Mouse (Mus musculus): ENCODE measurements at regions not wholly inside any gene's neighbourhood (a gene's known extent, or its start where the extent isn't known, plus 50 kb on each side); places are given as distances from the start of the nearest gene placed in this dataset.

DNA sequence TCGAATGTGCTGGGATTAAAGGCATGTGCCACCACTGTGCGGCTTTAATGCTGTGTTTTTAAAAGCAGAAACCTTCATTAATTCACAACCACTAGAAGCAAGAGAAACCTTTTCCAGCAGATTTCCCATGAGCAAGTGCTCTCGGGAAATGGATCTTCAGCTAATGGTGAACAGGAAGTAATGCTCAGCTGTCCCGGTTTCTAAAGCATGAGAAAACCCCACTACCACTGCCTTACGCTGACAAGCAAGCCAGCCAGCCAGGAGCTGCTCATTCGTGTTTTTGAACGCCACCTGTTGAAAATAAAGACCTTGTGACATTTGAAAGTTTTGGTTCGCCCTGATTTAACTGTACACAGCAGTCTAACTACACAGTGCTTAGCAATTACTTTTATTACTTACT, 1324.7 kb upstream of the Zeb2 start:
- TF ChIP-seq E2F4 (IDR thresholded peaks at IDR 0.05; ENCODE audit: insufficient read depth) (no peak), USF1 (IDR thresholded peaks at IDR 0.05; ENCODE audit: low read depth) (peak; percentile 12)
- H3K4me2 ChIP-seq (ENCODE audit: low read depth) = peak overlapping the region; percentile 98
- H3K4me3 ChIP-seq = peak overlapping the region; percentile 14
- no peak overlapping the region for H3ac ChIP-seq (ENCODE audit: control insufficient read depth, insufficient read length)
- no peaks in the 10 kb centered on the region for H3K27me3 ChIP-seq (ENCODE audit: control insufficient read depth, insufficient read depth, insufficient read length)
- no peaks in the 10 kb centered on the region for H3K79me2 ChIP-seq (ENCODE audit: control insufficient read depth, insufficient read depth)
- no peaks in the 10 kb centered on the region for H3K36me3 ChIP-seq (ENCODE audit: control insufficient read depth, insufficient read depth)

- H3ac ChIP-seq (ENCODE audit: control insufficient read depth, insufficient read length) = no peak overlapping the region
- no peaks in the 10 kb centered on the region for H3K79me2 ChIP-seq (ENCODE audit: control insufficient read depth, insufficient read depth)
- H3K27me3 ChIP-seq (ENCODE audit: control insufficient read depth, insufficient read depth, insufficient read length) = no peaks in the 10 kb centered on the region
- H3K4me2 ChIP-seq (ENCODE audit: low read depth) = peak overlapping the region; percentile 98
- TF ChIP-seq POLR2A (IDR thresholded peaks at IDR 0.05; ENCODE audit: insufficient read length, low read depth) (no peak), SRF (IDR thresholded peaks at IDR 0.05; ENCODE audit: control insufficient read depth, insufficient read length, low read depth) (no peak), E2F4 (IDR thresholded peaks at IDR 0.05; ENCODE audit: insufficient read depth) (no peak), MAX (IDR thresholded peaks at IDR 0.05; ENCODE audit: low read depth) (no peak), TCF3 (IDR thresholded peaks at IDR 0.05; ENCODE audit: insufficient read length, low read depth) (no peak), REST (IDR thresholded peaks at IDR 0.05; ENCODE audit: insufficient read depth, insufficient read length) (no peak), MYOG (IDR thresholded peaks at IDR 0.05; ENCODE audit: control insufficient read depth in 1 of 3, insufficient read depth in 1 of 3, insufficient read length in 2 of 3, low read depth in 2 of 3) (no peak), TCF12 (IDR thresholded peaks at IDR 0.05; ENCODE audit: insufficient read depth, poor library complexity, severe bottlenecking) (no peak), CEBPB (IDR thresholded peaks at IDR 0.05; ENCODE audit: insufficient read depth, poor library complexity, severe bottlenecking) (no peak), MYOD1 (IDR thresholded peaks at IDR 0.05; ENCODE audit: control insufficient read depth in 1 of 3, insufficient read length in 2 of 3, low read depth in 2 of 3) (no peak), USF1 (IDR thresholded peaks at IDR 0.05; ENCODE audit: low read depth) (no peak)
- no peak overlapping the region for H3K4me3 ChIP-seq
- H3K36me3 ChIP-seq (ENCODE audit: control insufficient read depth, insufficient read depth) = no peaks in the 10 kb centered on the region
Observed at GRCm38 (mm10) chr2:46441348-46441747, 1324.2 kb upstream of the Zeb2 start.

- Histone ChIP-seq H3K79me2 (ENCODE audit: control insufficient read depth, insufficient read depth) (no peaks in the 10 kb centered on the region), H3K36me3 (ENCODE audit: control insufficient read depth, insufficient read depth) (no peaks in the 10 kb centered on the region), H3K4me3 (no peak overlapping the region), H3K27me3 (ENCODE audit: control insufficient read depth, insufficient read depth, insufficient read length) (no peaks in the 10 kb centered on the region), H3ac (ENCODE audit: control insufficient read depth, insufficient read length) (no peak overlapping the region), H3K4me2 (ENCODE audit: low read depth) (no peak overlapping the region)
- no peak for TF ChIP-seq CEBPB (IDR thresholded peaks at IDR 0.05; ENCODE audit: insufficient read depth, poor library complexity, severe bottlenecking)
- no peak for TF ChIP-seq E2F4 (IDR thresholded peaks at IDR 0.05; ENCODE audit: insufficient read depth)
Observed at GRCm38 (mm10) chr2:46440038-46440437, 1322.8 kb upstream of the Zeb2 start.

- H3K79me2 ChIP-seq (ENCODE audit: control insufficient read depth, insufficient read depth) = no peaks in the 10 kb centered on the region
- H3K4me2 ChIP-seq (ENCODE audit: low read depth) = no peak overlapping the region
- no peaks in the 10 kb centered on the region for H3K27me3 ChIP-seq (ENCODE audit: control insufficient read depth, insufficient read depth, insufficient read length)
- H3K36me3 ChIP-seq (ENCODE audit: control insufficient read depth, insufficient read depth) = no peaks in the 10 kb centered on the region
- no peak overlapping the region for H3ac ChIP-seq (ENCODE audit: control insufficient read depth, insufficient read length)
- TF ChIP-seq MAX (IDR thresholded peaks at IDR 0.05; ENCODE audit: low read depth) = no peak
- TF ChIP-seq POLR2A (IDR thresholded peaks at IDR 0.05; ENCODE audit: insufficient read length, low read depth) = no peak
- TF ChIP-seq TCF12 (IDR thresholded peaks at IDR 0.05; ENCODE audit: insufficient read depth, poor library complexity, severe bottlenecking) = no peak
- TF ChIP-seq TCF3 (IDR thresholded peaks at IDR 0.05; ENCODE audit: insufficient read length, low read depth) = no peak
- TF ChIP-seq MYOG (IDR thresholded peaks at IDR 0.05; ENCODE audit: control insufficient read depth in 1 of 3, insufficient read depth in 1 of 3, insufficient read length in 2 of 3, low read depth in 2 of 3) = no peak
- no peak for TF ChIP-seq SRF (IDR thresholded peaks at IDR 0.05; ENCODE audit: control insufficient read depth, insufficient read length, low read depth)
- no peak for TF ChIP-seq USF1 (IDR thresholded peaks at IDR 0.05; ENCODE audit: low read depth)
- no peak for TF ChIP-seq E2F4 (IDR thresholded peaks at IDR 0.05; ENCODE audit: insufficient read depth)
- H3K4me3 ChIP-seq = no peak overlapping the region
Observed at GRCm38 (mm10) chr2:46418281-46418680, 1301.1 kb upstream of the Zeb2 start.

DNA sequence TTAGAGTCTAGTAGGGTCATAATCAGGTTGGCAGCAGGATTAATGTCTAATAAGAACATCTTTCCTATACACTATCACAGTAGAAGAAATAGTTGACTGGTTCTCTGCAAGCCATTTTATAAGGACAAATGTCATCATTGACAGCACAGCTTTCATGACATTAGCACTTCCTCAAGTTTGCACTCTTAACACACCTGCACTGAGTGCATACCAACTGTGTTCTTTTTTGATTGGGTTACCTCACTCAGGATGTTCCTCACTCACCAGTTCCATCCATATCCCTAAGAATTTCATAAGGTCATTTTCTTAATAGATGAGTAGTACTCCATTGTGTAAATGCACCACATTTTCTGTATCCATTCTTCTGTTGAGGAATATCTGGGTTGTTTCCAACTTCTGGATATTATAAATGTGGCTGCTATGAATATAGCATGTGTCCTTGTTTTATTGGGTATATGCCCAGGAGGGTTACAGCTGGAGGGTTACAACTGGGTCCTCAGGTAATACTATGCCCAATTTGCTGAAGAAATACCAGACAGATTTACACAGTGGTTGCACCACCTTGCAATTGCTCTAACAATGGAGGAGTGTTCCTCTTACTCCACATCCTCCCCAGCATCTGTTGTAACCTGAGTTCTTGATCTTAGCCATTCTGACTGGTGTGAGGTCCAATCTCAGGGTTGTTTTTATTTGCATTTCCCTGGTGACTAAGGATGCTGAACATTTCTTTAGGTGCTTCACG, 1285.3 kb upstream of the Zeb2 start:
- Histone ChIP-seq H3ac (ENCODE audit: control insufficient read depth, insufficient read length) (no peak overlapping the region), H3K27me3 (ENCODE audit: control insufficient read depth, insufficient read depth, insufficient read length) (no peaks in the 10 kb centered on the region), H3K4me2 (ENCODE audit: low read depth) (no peak overlapping the region), H3K4me3 (no peak overlapping the region), H3K79me2 (ENCODE audit: control insufficient read depth, insufficient read depth) (no peaks in the 10 kb centered on the region), H3K36me3 (ENCODE audit: control insufficient read depth, insufficient read depth) (no peaks in the 10 kb centered on the region)
- TF ChIP-seq SRF (IDR thresholded peaks at IDR 0.05; ENCODE audit: control insufficient read depth, insufficient read length, low read depth) (no peak), POLR2AphosphoS2 (IDR thresholded peaks at IDR 0.05; ENCODE audit: insufficient read length, low read depth) (no peak), MYOG (IDR thresholded peaks at IDR 0.05; ENCODE audit: control insufficient read depth in 1 of 3, insufficient read depth in 1 of 3, insufficient read length in 2 of 3, low read depth in 2 of 3) (no peak), POLR2A (IDR thresholded peaks at IDR 0.05; ENCODE audit: insufficient read length, low read depth) (no peak), MYOD1 (IDR thresholded peaks at IDR 0.05; ENCODE audit: control insufficient read depth in 1 of 3, insufficient read length in 2 of 3, low read depth in 2 of 3) (no peak), REST (IDR thresholded peaks at IDR 0.05; ENCODE audit: insufficient read depth, insufficient read length) (no peak), TCF3 (IDR thresholded peaks at IDR 0.05; ENCODE audit: insufficient read length, low read depth) (no peak), CEBPB (IDR thresholded peaks at IDR 0.05; ENCODE audit: insufficient read depth, poor library complexity, severe bottlenecking) (no peak), TCF12 (IDR thresholded peaks at IDR 0.05; ENCODE audit: insufficient read depth, poor library complexity, severe bottlenecking) (no peak), E2F4 (IDR thresholded peaks at IDR 0.05; ENCODE audit: insufficient read depth) (no peak), USF1 (IDR thresholded peaks at IDR 0.05; ENCODE audit: low read depth) (no peak), MAX (IDR thresholded peaks at IDR 0.05; ENCODE audit: low read depth) (no peak)
